In the genomic region with DNA sequence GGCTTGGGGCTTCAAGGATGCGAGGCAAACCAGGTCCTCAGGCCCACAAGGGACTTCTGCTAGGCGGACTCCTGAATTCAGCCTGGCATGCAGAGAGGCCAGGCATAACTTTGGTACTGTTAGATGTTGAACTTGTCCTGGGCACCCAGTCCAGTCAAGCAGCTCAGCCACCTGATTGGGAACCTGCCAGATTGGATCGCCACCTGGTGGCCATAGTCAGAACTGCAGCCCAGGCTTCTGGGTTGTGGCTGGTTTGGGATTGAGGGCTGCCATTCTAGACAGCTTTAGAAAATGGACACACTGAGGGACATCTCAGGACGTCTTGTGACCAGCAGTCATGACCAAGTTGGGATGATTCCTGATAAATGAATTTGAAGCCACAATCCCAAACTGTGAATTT, we compare ENCODE assay signal across 8 mouse cellular contexts. TPM values are rescaled to one million over a fixed set of nuclear protein-coding genes. Genes with fewer than 3 reads are reported as not detected.
DNase-seq lines count a peak whose midpoint lies in the region.

No protein-coding gene starts in this region.

- peak; percentile 76 for DNase-seq in A20 (ENCODE audit: low read depth, low spot score)
- DNase-seq in T-cell, adult 2 months (ENCODE audit: low spot score): peak; percentile 75
- peak; percentile 95 to 97 for DNase-seq in cerebellum, postnatal 4 days (ENCODE audit: low spot score in 2 of 2)
- peak; percentile 82 to 97 for DNase-seq in heart, adult 18-20 months
- peak; percentile 92 for DNase-seq in kidney, postnatal 4 days
- peak; percentile 79 to 82 for DNase-seq in lung, adult 18-20 months
- peak; percentile 94 for DNase-seq in ovary, postnatal 10 days (ENCODE audit: low spot score)
- peak; percentile 89 for DNase-seq in thymus, postnatal 14 days

RNA-seq across cellular contexts. Expression of a gene that starts 7.1 kb away (rescaled TPM):
- 1 to 10 TPM; 3.8 to 4.5 TPM for total RNA-seq in heart, adult 18-20 months (2021)

RNA-seq across cellular contexts. Expression of a gene that starts 16.8 kb away (rescaled TPM):
- total RNA-seq in heart, adult 18-20 months (2021): under 1 TPM in 1 of 2 experiments, not detected in 1; 0.08 TPM

RNA-seq across cellular contexts. Expression of a gene that starts 28.1 kb away (rescaled TPM):
- total RNA-seq in heart, adult 18-20 months (2021): 10 to 100 TPM; 98.8 to 98.9 TPM

RNA-seq across cellular contexts. Expression of a gene that starts 40.2 kb away (rescaled TPM):
- total RNA-seq in heart, adult 18-20 months (2021): not detected

RNA-seq across cellular contexts. Expression of a gene that starts 55.2 kb away (rescaled TPM):
- 1 to 10 TPM; 3.7 to 4.0 TPM for total RNA-seq in heart, adult 18-20 months (2021)

Comparison
In these comparisons a context has a peak if more than half of its experiments do, and no peak if none do; other contexts are left out.
1. Peak in every context shown above with its lines: DNase-seq.